Mouse (Mus musculus) layer of hippocampus, adult 18-20 months (tissue): Measurements from ENCODE around the gene Gm43552. TPM values are rescaled to one million over a fixed set of nuclear protein-coding genes. Genes with fewer than 3 reads are reported as not detected.

ENCODE experiments used
- DNase-seq, 2 experiments: peaks; one replicate each; pipeline ENCODE4 v3.0.0; 2022; ENCODE audit warnings: low spot score in 2 of 2
- total RNA-seq, 2 experiments: library from RNA; stranded (reverse); gene quantifications; 2 replicates each; pipeline ENCODE4 v1.2.3; 2021

Gm43552 gene
- total RNA-seq, 2 experiments from 2014 or later: not detected

GRCm38 (mm10) chr5:65444981-65445380 lies 47.7 kb downstream of the Gm43552 start:
- DNase-seq: no peak

GRCm38 (mm10) chr5:65438041-65438440 lies 54.6 kb downstream of the Gm43552 start:
- DNase-seq: no peak

- DNase-seq: peak; percentile 94 to 98
Measured at GRCm38 (mm10) chr5:65435806-65436561, 56.6 kb downstream of the Gm43552 start, which contains the start of gene Ugdh. Gene Ugdh, minus strand, starts transcription at chr5:65435949.

GRCm38 (mm10) chr5:65435363-65435805 lies 57.2 kb downstream of the Gm43552 start:
- no peak for DNase-seq

DNA sequence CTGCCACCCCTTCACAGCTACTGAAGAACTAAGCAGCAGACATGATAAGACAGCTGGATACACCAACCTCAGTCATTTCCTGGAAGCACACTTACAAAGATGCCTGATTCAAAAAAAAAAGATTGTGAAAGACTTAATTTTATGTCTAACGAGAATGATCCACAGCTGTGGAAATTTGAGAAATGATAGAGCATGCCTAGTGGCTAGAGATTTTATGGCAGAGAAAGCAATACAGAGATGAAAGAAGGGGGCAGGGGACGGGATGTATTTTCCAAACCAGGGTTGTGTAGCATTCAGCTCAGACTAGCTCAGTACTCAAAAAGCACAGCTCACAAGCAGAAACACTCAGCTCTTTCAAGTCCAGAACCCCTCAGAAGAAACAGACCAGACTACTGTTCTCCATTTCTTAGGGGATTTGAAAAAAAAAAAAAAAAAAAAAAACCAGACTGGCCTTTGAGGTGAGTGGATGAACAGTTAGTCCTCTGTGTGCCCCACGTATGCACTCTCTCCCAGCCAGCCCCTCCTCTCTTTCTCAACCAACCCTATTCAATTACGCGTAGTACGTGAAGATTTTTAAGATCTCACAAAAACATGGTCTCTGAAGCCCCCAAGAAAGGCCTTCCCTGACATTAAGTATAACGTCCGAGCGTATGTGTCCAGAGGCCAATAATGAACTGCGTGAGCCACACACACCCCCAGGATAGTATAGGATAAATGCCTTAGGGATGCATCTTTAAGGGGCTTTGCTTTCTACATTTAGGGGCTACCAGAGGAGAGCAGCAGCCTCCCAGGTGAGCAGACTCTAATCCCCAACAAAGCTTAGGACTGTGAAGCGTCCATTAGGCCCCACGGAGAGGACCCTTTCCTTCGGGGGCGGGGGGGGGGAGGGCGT lies 57.9 kb downstream of the Gm43552 start:
- DNase-seq: peak in 1 of 2 experiments; percentile 49

DNA sequence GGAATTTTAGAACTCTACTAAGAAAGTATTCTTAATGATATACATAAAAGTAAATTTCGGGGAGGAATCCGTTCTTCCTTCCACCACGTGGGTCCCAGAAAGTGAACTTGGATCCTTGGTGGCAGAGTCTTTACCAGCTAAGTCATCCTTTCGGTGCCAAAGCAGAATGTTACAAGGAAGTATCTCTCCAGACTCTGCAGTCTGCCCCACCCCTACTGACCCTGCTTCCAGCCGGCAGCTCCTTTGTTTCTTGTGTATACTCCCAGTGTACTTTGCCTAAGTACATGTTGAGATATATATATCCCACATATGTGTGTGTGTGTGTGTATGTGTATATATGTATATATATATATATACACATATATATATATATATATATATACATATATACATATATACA lies 63.2 kb downstream of the Gm43552 start:
- no peak for DNase-seq

GRCm38 (mm10) chr5:65428321-65428720 lies 64.3 kb downstream of the Gm43552 start:
- no peak for DNase-seq

- no peak for DNase-seq
Measured at GRCm38 (mm10) chr5:65425251-65425650, 67.4 kb downstream of the Gm43552 start.

- no peak for DNase-seq
Measured at GRCm38 (mm10) chr5:65424215-65424614, 68.4 kb downstream of the Gm43552 start.

GRCm38 (mm10) chr5:65422803-65423202 lies 69.8 kb downstream of the Gm43552 start:
- no peak for DNase-seq

GRCm38 (mm10) chr5:65420822-65421221 lies 71.8 kb downstream of the Gm43552 start:
- DNase-seq: no peak

DNA sequence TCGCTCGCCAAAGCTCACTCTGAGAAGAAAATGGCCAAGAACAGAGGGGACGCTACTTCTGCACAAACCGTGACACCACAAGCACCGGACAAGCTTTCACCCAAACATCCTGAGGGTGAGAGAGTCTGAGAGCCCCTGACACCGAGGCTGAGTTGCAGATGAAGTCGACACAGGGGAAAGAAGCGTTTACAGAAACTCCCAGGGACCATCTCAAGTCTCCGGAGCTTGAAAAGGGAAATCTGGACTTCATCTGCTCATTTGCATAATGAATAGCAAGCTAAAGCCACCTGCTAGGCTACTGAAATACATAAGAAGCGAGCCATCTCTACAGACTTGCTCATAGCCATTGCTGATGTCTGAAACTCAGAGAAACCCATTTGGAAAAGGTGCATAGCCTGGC lies 73.5 kb downstream of the Gm43552 start:
- no peak for DNase-seq

GRCm38 (mm10) chr5:65415653-65416458 lies 76.8 kb downstream of the Gm43552 start:
- DNase-seq: no peak

DNA sequence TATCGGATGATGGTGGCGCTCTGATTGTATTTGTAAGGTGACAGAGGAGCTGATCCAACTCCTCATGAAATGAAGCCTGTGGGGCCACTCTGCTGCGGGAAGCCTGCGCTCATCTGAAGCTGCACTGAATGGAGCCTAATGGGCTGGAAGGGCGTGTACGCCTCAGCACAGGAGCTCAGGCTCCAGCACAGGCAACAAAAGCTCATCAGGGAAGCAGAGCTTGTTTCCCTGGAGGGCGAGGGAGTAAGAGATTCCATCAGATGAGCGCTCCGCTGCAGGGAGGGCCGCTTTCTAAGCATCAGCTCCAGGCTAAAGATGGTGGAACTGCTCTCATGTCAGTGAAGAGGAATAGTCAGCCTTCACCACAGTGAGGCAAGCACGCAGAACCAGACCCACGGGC lies 84.6 kb downstream of the Gm43552 start:
- no peak for DNase-seq

GRCm38 (mm10) chr5:65401251-65401994 lies 91.2 kb downstream of the Gm43552 start:
- DNase-seq: peak; percentile 65 to 89

GRCm38 (mm10) chr5:65394425-65394824 lies 98.2 kb downstream of the Gm43552 start:
- DNase-seq: no peak

GRCm38 (mm10) chr5:65391753-65392152 lies 100.9 kb downstream of the Gm43552 start:
- no peak for DNase-seq

- DNase-seq: peak; percentile 98 to 99
Measured at GRCm38 (mm10) chr5:65390648-65391644, 101.7 kb downstream of the Gm43552 start, which contains the start of the genes Rpl9 and Lias. Gene Rpl9, minus strand, starts transcription at chr5:65391444. Gene Lias, plus strand, starts transcription at chr5:65391497.
